Mouse (Mus musculus) thymus, adult 2 months (tissue): Measurements from ENCODE around the gene Tubg1. TPM values are rescaled to one million over a fixed set of nuclear protein-coding genes. Genes with fewer than 3 reads are reported as not detected.

Experiments
- DNase-seq: peaks from one replicate; pipeline ENCODE4 v3.0.0; 2021
- H3K27ac ChIP-seq: fragments of 200-500 bp; 2 replicates; pipeline ENCODE4 v1.5.1; 2012; ENCODE audit warnings: low read length, control low read depth; ENCODE audit not compliant: control insufficient read depth, insufficient read depth
- H3K27me3 ChIP-seq: fragments of 200-500 bp; 2 replicates; pipeline ENCODE4 v1.6.1; 2012; ENCODE audit warnings: mild to moderate bottlenecking, low read length, moderate library complexity, mixed read lengths; ENCODE audit not compliant: control insufficient read depth, insufficient read depth
- H3K36me3 ChIP-seq: fragments of 200-500 bp; 2 replicates; pipeline ENCODE4 v1.6.1; 2012; ENCODE audit warnings: mild to moderate bottlenecking, low read length, moderate library complexity; ENCODE audit not compliant: control insufficient read depth, insufficient read depth
- H3K4me1 ChIP-seq: fragments of 200-500 bp; replicated peaks from 2 replicates; pipeline ENCODE4 v1.6.1; 2012; ENCODE audit warnings: low read length; ENCODE audit not compliant: control insufficient read depth, insufficient read depth
- H3K4me3 ChIP-seq: fragments of 200-500 bp; 2 replicates; pipeline ENCODE4 v1.5.1; 2012; ENCODE audit warnings: mild to moderate bottlenecking, low read length, control low read depth, moderate library complexity; ENCODE audit not compliant: control insufficient read depth, insufficient read depth
- CTCF ChIP-seq: fragments of 200-500 bp; IDR thresholded peaks from 2 replicates; pipeline ENCODE4 v1.5.1; 2012; ENCODE audit warnings: mild to moderate bottlenecking, control low read depth, low read length, moderate library complexity, borderline replicate concordance; ENCODE audit not compliant: control insufficient read depth, poor library complexity, insufficient read depth; ENCODE audit errors: extremely low read depth
- POLR2A ChIP-seq: fragments of 200-500 bp; IDR thresholded peaks from 2 replicates; pipeline ENCODE4 v1.6.1; 2012; ENCODE audit warnings: mild to moderate bottlenecking, low read length, control low read depth, moderate library complexity; ENCODE audit not compliant: control insufficient read depth, poor library complexity, insufficient read depth; ENCODE audit errors: extremely low read depth
- WGBS: fragments of 180-500 bp; shearing (Covaris S2); methylation state at CpG from one replicate; pipeline ENCODE4 v1.1.7; 2018; 5-methylcytosine and 5-hydroxymethylcytosine counted together
- polyA plus RNA-seq: library from polyadenylated mRNA; depleted of rRNA; stranded (reverse); fragments of >200 nt; gene quantifications from 2 replicates; pipeline ENCODE4 v1.2.3, GENCODE M21; 2012; rRNA removed

The Tubg1 gene
- polyA plus RNA-seq, 1 experiment = 50.3 TPM

- DNase-seq = no peak
- no peak overlapping the region for H3K27ac ChIP-seq
- H3K4me1 ChIP-seq = peaks cover 28% of the 10 kb centered on the region
- peaks cover 22% of the 10 kb centered on the region for H3K27me3 ChIP-seq
- H3K4me3 ChIP-seq = no peak overlapping the region
- H3K36me3 ChIP-seq = no peaks in the 10 kb centered on the region
- 4% methylated on average over 11 of the region's 11 CpGs for WGBS
- no peak for TF ChIP-seq CTCF
- no peak for TF ChIP-seq POLR2A
Observed at GRCm38 (mm10) chr11:101175636-101176116, 55.9 kb downstream of the Tubg1 start.

Other genes with a start within 250 kb of the Tubg1 start
- 140 and 147 TPM in 2 replicates for gene Stat3, start 180.4 kb upstream of the Tubg1 start, polyA plus RNA-seq
- 18.9 and 22.4 TPM in 2 replicates for gene Cavin1, start 149.1 kb upstream of the Tubg1 start, polyA plus RNA-seq
- 35.9 and 39.7 TPM in 2 replicates for gene Atp6v0a1, start 110.5 kb upstream of the Tubg1 start, polyA plus RNA-seq
- 24.3 and 25.2 TPM in 2 replicates for gene Naglu, start 49.9 kb upstream of the Tubg1 start, polyA plus RNA-seq
- 0.40 and 0.93 TPM in 2 replicates for gene Hsd17b1, start 41.5 kb upstream of the Tubg1 start, polyA plus RNA-seq
- 68.5 and 74.2 TPM in 2 replicates for gene Coasy, start 37.4 kb upstream of the Tubg1 start, polyA plus RNA-seq
- 79.1 and 110 TPM in 2 replicates for gene Mlx, start 32.7 kb upstream of the Tubg1 start, polyA plus RNA-seq
- 6.0 and 6.1 TPM in 2 replicates for gene Psmc3ip, start 24.5 kb upstream of the Tubg1 start, polyA plus RNA-seq
- 118 and 130 TPM in 2 replicates for gene Retreg3, start within 50 bp of the Tubg1 start, polyA plus RNA-seq
- gene Tubg2, start 36.0 kb downstream of the Tubg1 start, polyA plus RNA-seq = 2.6 and 3.3 TPM in 2 replicates
- 4.5 and 5.3 TPM in 2 replicates for gene Cntnap1, start 50.6 kb downstream of the Tubg1 start, polyA plus RNA-seq
- gene Plekhh3, start 51.4 kb downstream of the Tubg1 start, polyA plus RNA-seq = 11.9 and 12.1 TPM in 2 replicates
- gene Ccr10, start 55.5 kb downstream of the Tubg1 start, polyA plus RNA-seq = 2.9 and 3.9 TPM in 2 replicates
- 38.8 and 43.3 TPM in 2 replicates for gene Ezh1, start 106.5 kb downstream of the Tubg1 start, polyA plus RNA-seq
- 13.5 and 20.5 TPM in 2 replicates for gene Ramp2, start 126.1 kb downstream of the Tubg1 start, polyA plus RNA-seq
- 88.3 and 92.6 TPM in 2 replicates for gene Vps25, start 133.8 kb downstream of the Tubg1 start, polyA plus RNA-seq
- gene Wnk4, start 140.6 kb downstream of the Tubg1 start, polyA plus RNA-seq = 1.2 TPM in 2 replicates
- gene Cntd1, start 159.1 kb downstream of the Tubg1 start, polyA plus RNA-seq = 0.71 and 0.84 TPM in 2 replicates
- gene Coa3, start 159.2 kb downstream of the Tubg1 start, polyA plus RNA-seq = 245 and 273 TPM in 2 replicates
- gene Becn1, start 182.3 kb downstream of the Tubg1 start, polyA plus RNA-seq = 176 and 192 TPM in 2 replicates
- 103 and 106 TPM in 2 replicates for gene Psme3, start 196.3 kb downstream of the Tubg1 start, polyA plus RNA-seq
- 14.6 and 16.2 TPM in 2 replicates for gene Aoc2, start 205.1 kb downstream of the Tubg1 start, polyA plus RNA-seq
- 11.8 and 12.1 TPM in 2 replicates for gene Aoc3, start 210.7 kb downstream of the Tubg1 start, polyA plus RNA-seq
- gene G6pc, start 247.6 kb downstream of the Tubg1 start, polyA plus RNA-seq = 0.15 and 0.37 TPM in 2 replicates